21 mouse cellular contexts compared by ENCODE assay signal in the genomic region with DNA sequence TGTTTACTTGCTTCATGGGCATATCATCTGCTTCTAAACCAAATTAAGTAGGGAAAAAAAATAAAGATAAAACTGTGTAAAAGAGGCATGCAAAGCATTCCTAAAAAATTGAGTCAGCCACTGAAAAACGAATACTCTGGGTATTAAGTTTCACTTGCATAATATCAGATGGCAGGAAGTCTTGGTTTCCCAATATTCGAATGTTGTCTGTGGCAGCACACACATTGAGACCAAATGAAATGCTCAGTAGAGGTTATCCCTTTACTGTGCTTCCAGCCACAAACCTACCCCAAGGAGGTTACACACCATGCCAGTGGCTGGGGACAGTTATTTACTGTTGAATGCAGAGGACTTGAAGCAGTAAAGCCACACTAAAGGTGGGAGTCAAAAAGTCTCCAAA.
DNase-seq lines count a peak whose midpoint lies in the region; ATAC-seq and TF ChIP-seq lines count a peak whose summit lies in the region.
"Had no signal": no experiment of that assay in that cellular context is flagged by ENCODE, and none has a peak within 500 bp of the region (broad histone marks: within the 10 kb centered on the region; RNA-seq: fewer than 3 reads in every experiment).

No protein-coding gene starts in this region.

- no peaks in the 10 kb centered on the region for H3K27me3 ChIP-seq in embryonic facial prominence, embryonic 11.5 days (ENCODE audit: control insufficient read depth, insufficient read depth, low read length)
- H3K27me3 ChIP-seq in embryonic facial prominence, embryonic 10.5 days (replicated peaks; ENCODE audit: low read depth, poor library complexity, severe bottlenecking): no peaks in the 10 kb centered on the region
- H3K27me3 ChIP-seq in lung, embryonic 15.5 days: no peaks in the 10 kb centered on the region
- no peaks in the 10 kb centered on the region for H3K27me3 ChIP-seq in myocyte (ENCODE audit: control insufficient read depth, insufficient read depth, insufficient read length)
- no peaks in the 10 kb centered on the region for H3K27me3 ChIP-seq in stomach, postnatal 0 days (ENCODE audit: control insufficient read depth, insufficient read depth, low read length)
- H3K27me3 ChIP-seq: heart, embryonic 12.5 days; hindbrain, embryonic 15.5 days; midbrain, embryonic 12.5 days; neural tube, embryonic 15.5 days had no signal

- H3K4me1 ChIP-seq in embryonic facial prominence, embryonic 11.5 days (ENCODE audit: control insufficient read depth, insufficient read depth, low read length): no peaks in the 10 kb centered on the region
- H3K4me1 ChIP-seq in embryonic facial prominence, embryonic 10.5 days: peaks cover 14% of the 10 kb centered on the region
- H3K4me1 ChIP-seq in lung, embryonic 15.5 days: peaks cover 14% of the 10 kb centered on the region
- H3K4me1 ChIP-seq in stomach, postnatal 0 days (replicated peaks; ENCODE audit: control insufficient read depth, insufficient read depth): no peaks in the 10 kb centered on the region; the same call in 1 of the 2 replicates
- H3K4me1 ChIP-seq: hindbrain, embryonic 15.5 days; midbrain, embryonic 12.5 days; neural tube, embryonic 15.5 days had no signal

- no peak overlapping the region for H3ac ChIP-seq in myocyte (ENCODE audit: control insufficient read depth, insufficient read length)

- H3K36me3 ChIP-seq in embryonic facial prominence, embryonic 11.5 days (replicated peaks; ENCODE audit: control insufficient read depth, insufficient read depth, low read depth, low read length): no peaks in the 10 kb centered on the region
- H3K36me3 ChIP-seq in embryonic facial prominence, embryonic 10.5 days (replicated peaks): no peaks in the 10 kb centered on the region
- H3K36me3 ChIP-seq in lung, embryonic 15.5 days: no peaks in the 10 kb centered on the region
- H3K36me3 ChIP-seq in myocyte (ENCODE audit: control insufficient read depth, insufficient read depth): no peaks in the 10 kb centered on the region
- no peaks in the 10 kb centered on the region for H3K36me3 ChIP-seq in stomach, postnatal 0 days (ENCODE audit: control insufficient read depth, insufficient read depth, low read length)
- H3K36me3 ChIP-seq: heart, embryonic 12.5 days; hindbrain, embryonic 15.5 days; midbrain, embryonic 12.5 days; neural tube, embryonic 15.5 days had no signal

- H3K9me3 ChIP-seq in embryonic facial prominence, embryonic 11.5 days (replicated peaks; ENCODE audit: control insufficient read depth, low read length): no peaks in the 10 kb centered on the region
- no peaks in the 10 kb centered on the region for H3K9me3 ChIP-seq in embryonic facial prominence, embryonic 10.5 days
- H3K9me3 ChIP-seq in lung, embryonic 15.5 days: no peaks in the 10 kb centered on the region
- no peaks in the 10 kb centered on the region for H3K9me3 ChIP-seq in stomach, postnatal 0 days (ENCODE audit: control insufficient read depth, low read length)
- H3K9me3 ChIP-seq: heart, embryonic 12.5 days; hindbrain, embryonic 15.5 days; midbrain, embryonic 12.5 days; neural tube, embryonic 15.5 days had no signal

- WGBS in embryonic facial prominence, embryonic 11.5 days: 35% methylated on average over 2 of the region's 2 CpGs
- 50% methylated on average over 2 of the region's 2 CpGs for WGBS in embryonic facial prominence, embryonic 10.5 days
- WGBS in lung, embryonic 15.5 days: 29% methylated on average over 2 of the region's 2 CpGs
- WGBS in stomach, postnatal 0 days: 53% methylated on average over 2 of the region's 2 CpGs

- no peak for TF ChIP-seq CTCF in stomach, postnatal 0 days (IDR thresholded peaks at IDR 0.05; ENCODE audit: low read depth)

- TF ChIP-seq POLR2A in myocyte (IDR thresholded peaks at IDR 0.05; ENCODE audit: insufficient read length, low read depth): no peak

- no peak overlapping the region for H3K9ac ChIP-seq in embryonic facial prominence, embryonic 11.5 days (replicated peaks; ENCODE audit: low read length)
- H3K9ac ChIP-seq in lung, embryonic 15.5 days: no peak overlapping the region
- H3K9ac ChIP-seq in stomach, postnatal 0 days (ENCODE audit: low read length): no peak overlapping the region
- H3K9ac ChIP-seq: heart, embryonic 12.5 days; hindbrain, embryonic 15.5 days; midbrain, embryonic 12.5 days; neural tube, embryonic 15.5 days had no signal

- no peak overlapping the region for H3K27ac ChIP-seq in embryonic facial prominence, embryonic 11.5 days (replicated peaks; ENCODE audit: low read depth, low read length)
- no peak overlapping the region for H3K27ac ChIP-seq in embryonic facial prominence, embryonic 10.5 days (replicated peaks)
- 0 out of 2 replicates have a peak overlapping the region, but pooled peaks have one; percentile 5 for H3K27ac ChIP-seq in lung, embryonic 15.5 days
- H3K27ac ChIP-seq in stomach, postnatal 0 days (replicated peaks): no peak overlapping the region
- H3K27ac ChIP-seq: hindbrain, embryonic 15.5 days; midbrain, embryonic 12.5 days; neural tube, embryonic 15.5 days had no signal

- H3K79me2 ChIP-seq in myocyte (ENCODE audit: control insufficient read depth, insufficient read depth): no peaks in the 10 kb centered on the region

- TF ChIP-seq EP300 in stomach, postnatal 0 days (optimal IDR thresholded peaks at IDR 0.05): no peak

- H3K4me2 ChIP-seq in embryonic facial prominence, embryonic 11.5 days (ENCODE audit: low read depth, low read length): no peak overlapping the region
- no peak overlapping the region for H3K4me2 ChIP-seq in lung, embryonic 15.5 days
- H3K4me2 ChIP-seq in myocyte (ENCODE audit: low read depth): peak overlapping the region; percentile 53
- no peak overlapping the region for H3K4me2 ChIP-seq in stomach, postnatal 0 days (replicated peaks; ENCODE audit: low read depth)
- H3K4me2 ChIP-seq: heart, embryonic 12.5 days; hindbrain, embryonic 15.5 days; liver, embryonic 11.5 days; midbrain, embryonic 12.5 days; neural tube, embryonic 15.5 days had no signal

- 0 out of 2 replicates have a peak, but pooled peaks have one; percentile 62 for ATAC-seq in embryonic facial prominence, embryonic 11.5 days (replicated peaks; ENCODE audit: insufficient number of reproducible peaks, low FRiP score, low TSS enrichment, low read depth)
- no peak for ATAC-seq in lung, embryonic 15.5 days (ENCODE audit: borderline replicate concordance, extremely low read depth, low FRiP score, low TSS enrichment)
- 0 out of 2 replicates have a peak, but pooled peaks have one; percentile 39 for ATAC-seq in common myeloid progenitor, adult 5-6 weeks (replicated peaks; ENCODE audit: low read depth, poor library complexity, severe bottlenecking)
- no peak for ATAC-seq in stomach, postnatal 0 days (ENCODE audit: low FRiP score, low TSS enrichment)
- ATAC-seq: forebrain, embryonic 14.5 days; intestine, postnatal 0 days had no signal

- H3K4me3 ChIP-seq in embryonic facial prominence, embryonic 11.5 days (ENCODE audit: low read depth, low read length): no peak overlapping the region
- H3K4me3 ChIP-seq in embryonic facial prominence, embryonic 10.5 days: no peak overlapping the region
- H3K4me3 ChIP-seq in lung, embryonic 15.5 days: no peak overlapping the region
- H3K4me3 ChIP-seq in myocyte: no peak overlapping the region
- H3K4me3 ChIP-seq in stomach, postnatal 0 days (ENCODE audit: low read depth, low read length): no peak overlapping the region
- H3K4me3 ChIP-seq: erythroblast, embryonic 14.5 days; heart, embryonic 12.5 days; hindbrain, embryonic 15.5 days; midbrain, embryonic 12.5 days; neural tube, embryonic 15.5 days had no signal

- peak; percentile 12 for DNase-seq in embryonic facial prominence, embryonic 11.5 days (ENCODE audit: low spot score)
- no peak for DNase-seq in embryonic facial prominence, embryonic 10.5 days (ENCODE audit: low spot score)
- DNase-seq in lung, postnatal 4 days: no peak
- no peak for DNase-seq in stomach, postnatal 0 days (ENCODE audit: low spot score)
- no peak for DNase-seq in urinary bladder, postnatal 10 days (ENCODE audit: low spot score)
- DNase-seq: B cell, adult 2 months; cerebellum, adult 18-20 months; kidney, postnatal 4 days; layer of hippocampus, postnatal 36 days; lung, postnatal 36 days had no signal

TF ChIP-seq in myocyte, 11 proteins besides CTCF, POLR2A, EP300 and RAD21:
- TF ChIP-seq CEBPB (IDR thresholded peaks at IDR 0.05; ENCODE audit: insufficient read depth, poor library complexity, severe bottlenecking) (peak; percentile 88), USF1 (IDR thresholded peaks at IDR 0.05; ENCODE audit: low read depth) (no peak)

Comparison
In these comparisons a context has a peak if more than half of its experiments do, and no peak if none do; other contexts are left out.
1. ATAC-seq: peak in embryonic facial prominence, embryonic 11.5 days (single experiment) and common myeloid progenitor, adult 5-6 weeks (single experiment); none in lung, embryonic 15.5 days (single experiment) and stomach, postnatal 0 days (single experiment).